Mouse (Mus musculus): ENCODE measurements around the gene Hsd17b6. TPM values are rescaled to one million over a fixed set of nuclear protein-coding genes. Genes with fewer than 3 reads are reported as not detected.
"Not testable (repeated sequence)": the region's sequence is repeated elsewhere in the genome, so short reads cannot be mapped to it uniquely, and the experiment has no call there.

Gene Hsd17b6
- not detected in 2 replicates for polyA plus RNA-seq (2012; rRNA removed)

DNA sequence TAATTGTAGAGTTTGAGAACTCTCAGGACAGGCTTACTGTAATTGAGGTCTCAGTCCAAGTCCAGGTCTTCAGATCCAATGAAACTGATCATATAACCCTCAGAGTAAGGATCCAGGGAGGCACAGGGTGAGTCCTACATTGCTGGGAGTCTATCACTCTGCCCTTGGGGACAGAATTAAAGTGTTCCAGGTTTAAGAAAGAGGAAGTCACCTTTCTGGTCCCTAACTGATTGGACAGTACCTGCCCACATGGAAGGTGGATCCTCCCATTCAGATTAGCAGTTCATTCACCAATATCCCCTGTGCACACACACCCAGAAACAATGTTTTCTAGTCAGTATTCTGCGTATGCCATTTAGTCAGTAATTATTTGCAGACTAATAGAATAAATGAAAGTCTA lies at the start of gene Hsd17b6:
Gene Hsd17b6 (minus strand): TSS at position 166 of the 400 bp plus-strand sequence.
- DNase-seq (ENCODE audit: low read depth): no peak
- TF ChIP-seq CTCF (IDR thresholded peaks at IDR 0.05; ENCODE audit: borderline replicate concordance, extremely low read depth, insufficient read depth, insufficient read length) (no peak), POLR2A (IDR thresholded peaks at IDR 0.05; ENCODE audit: borderline replicate concordance, extremely low read depth, insufficient read depth, insufficient read length, poor library complexity, severe bottlenecking) (no peak)

DNA sequence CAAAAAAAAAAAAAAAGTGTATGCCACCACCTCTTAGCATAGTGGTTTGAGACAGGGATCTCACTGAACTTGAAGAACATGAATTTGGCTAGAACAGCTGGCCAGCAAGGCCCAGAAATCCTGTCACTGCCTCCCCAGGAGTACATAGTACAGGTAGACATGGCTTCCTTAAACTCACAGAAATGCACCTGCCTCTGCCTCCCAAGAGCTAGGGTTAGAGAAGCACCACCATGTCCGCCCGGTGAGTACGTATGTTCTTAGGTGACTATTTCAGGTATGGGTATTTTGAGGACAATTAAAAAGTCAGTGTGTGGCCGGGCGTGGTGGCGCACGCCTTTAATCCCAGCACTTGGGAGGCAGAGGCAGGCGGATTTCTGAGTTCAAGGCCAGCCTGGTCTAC lies 45.6 kb upstream of the Hsd17b6 start:
- no peak for DNase-seq (ENCODE audit: low read depth)
- TF ChIP-seq CTCF (IDR thresholded peaks at IDR 0.05; ENCODE audit: borderline replicate concordance, extremely low read depth, insufficient read depth, insufficient read length): no peak
- no peak for TF ChIP-seq POLR2A (IDR thresholded peaks at IDR 0.05; ENCODE audit: borderline replicate concordance, extremely low read depth, insufficient read depth, insufficient read length, poor library complexity, severe bottlenecking)

DNA sequence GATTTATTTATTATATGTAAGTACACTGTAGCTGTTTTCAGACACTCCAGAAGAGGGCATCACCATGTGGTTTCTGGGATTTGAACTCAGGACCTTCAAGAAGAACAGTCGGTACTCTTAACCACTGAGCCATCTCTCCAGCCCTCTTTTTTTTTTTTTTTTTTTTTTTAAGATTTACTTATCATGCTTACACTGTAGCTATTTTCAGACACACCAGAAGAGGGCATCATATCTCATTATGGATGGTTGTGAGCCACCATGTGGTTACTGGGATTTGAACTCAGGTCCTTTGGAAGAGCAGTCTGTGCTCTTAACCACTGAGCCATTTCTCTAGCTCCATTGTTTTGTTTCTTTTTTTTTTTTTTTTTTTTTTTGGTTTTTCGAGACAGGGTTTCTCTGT lies 44.7 kb upstream of the Hsd17b6 start:
- DNase-seq (ENCODE audit: low read depth): not testable (repeated sequence)

DNA sequence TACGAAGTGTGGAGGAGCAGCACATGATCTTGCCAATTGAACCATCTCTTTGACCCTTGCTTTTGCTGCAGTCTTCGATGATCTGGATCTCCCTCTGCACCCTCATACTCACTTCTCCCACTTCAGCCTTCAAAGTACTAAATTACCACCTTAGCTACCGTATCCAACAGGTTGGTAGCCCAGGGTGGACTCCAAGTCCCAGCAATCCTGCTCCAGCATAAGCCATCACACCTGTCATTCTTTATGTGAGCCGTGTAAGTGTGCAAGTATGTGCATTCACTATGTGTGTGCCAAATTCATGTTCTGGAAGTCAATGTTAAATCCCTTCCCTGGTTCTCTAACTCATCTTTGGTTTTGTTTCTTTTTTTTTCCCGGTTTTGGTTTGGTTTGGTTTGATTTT lies 44.2 kb upstream of the Hsd17b6 start:
- TF ChIP-seq POLR2A (IDR thresholded peaks at IDR 0.05; ENCODE audit: borderline replicate concordance, extremely low read depth, insufficient read depth, insufficient read length, poor library complexity, severe bottlenecking) (no peak), CTCF (IDR thresholded peaks at IDR 0.05; ENCODE audit: borderline replicate concordance, extremely low read depth, insufficient read depth, insufficient read length) (no peak)
- no peak for DNase-seq (ENCODE audit: low read depth)

DNA sequence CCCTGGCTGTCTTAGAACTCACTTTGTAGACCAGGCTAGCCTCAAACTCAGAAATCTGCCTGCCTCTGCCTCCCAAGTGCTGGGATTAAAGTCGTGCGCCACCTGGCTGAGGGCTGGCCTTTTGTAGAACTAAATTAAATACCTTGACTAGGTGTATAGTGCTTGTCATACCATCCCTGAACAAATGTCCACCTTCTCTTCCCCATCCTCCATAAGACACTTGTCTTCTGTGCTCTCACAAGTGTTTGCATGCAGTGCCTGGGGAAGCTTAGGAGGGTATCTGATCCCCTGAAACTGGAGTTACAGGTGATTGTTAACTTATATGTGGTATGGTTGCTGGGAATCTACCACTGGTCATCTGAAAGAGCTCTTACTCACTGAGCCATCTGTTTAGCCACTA lies 42.9 kb upstream of the Hsd17b6 start:
- TF ChIP-seq CTCF (IDR thresholded peaks at IDR 0.05; ENCODE audit: borderline replicate concordance, extremely low read depth, insufficient read depth, insufficient read length) (no peak), POLR2A (IDR thresholded peaks at IDR 0.05; ENCODE audit: borderline replicate concordance, extremely low read depth, insufficient read depth, insufficient read length, poor library complexity, severe bottlenecking) (no peak)
- no peak for DNase-seq (ENCODE audit: low read depth)

DNA sequence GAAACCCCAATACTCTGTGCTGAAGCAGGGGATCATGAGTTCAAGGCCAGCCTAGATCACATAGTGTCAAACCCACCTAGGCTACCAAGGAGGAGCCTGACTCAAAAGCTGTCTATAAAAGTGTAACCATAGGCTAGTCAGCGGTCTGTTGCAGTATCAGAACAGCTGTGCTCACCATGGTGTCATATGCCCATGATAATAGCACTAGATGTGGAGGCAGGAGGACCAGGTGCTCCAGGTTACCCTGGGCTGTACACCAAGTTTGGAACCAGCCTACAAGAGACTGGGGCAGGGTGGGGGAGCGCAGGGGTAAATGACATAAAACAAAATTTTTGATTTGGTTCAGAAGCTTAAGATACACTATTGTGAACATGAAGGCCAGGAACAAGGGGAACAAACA lies 42.3 kb upstream of the Hsd17b6 start:
- TF ChIP-seq POLR2A (IDR thresholded peaks at IDR 0.05; ENCODE audit: borderline replicate concordance, extremely low read depth, insufficient read depth, insufficient read length, poor library complexity, severe bottlenecking): no peak
- no peak for TF ChIP-seq CTCF (IDR thresholded peaks at IDR 0.05; ENCODE audit: borderline replicate concordance, extremely low read depth, insufficient read depth, insufficient read length)
- no peak for DNase-seq (ENCODE audit: low read depth)

DNA sequence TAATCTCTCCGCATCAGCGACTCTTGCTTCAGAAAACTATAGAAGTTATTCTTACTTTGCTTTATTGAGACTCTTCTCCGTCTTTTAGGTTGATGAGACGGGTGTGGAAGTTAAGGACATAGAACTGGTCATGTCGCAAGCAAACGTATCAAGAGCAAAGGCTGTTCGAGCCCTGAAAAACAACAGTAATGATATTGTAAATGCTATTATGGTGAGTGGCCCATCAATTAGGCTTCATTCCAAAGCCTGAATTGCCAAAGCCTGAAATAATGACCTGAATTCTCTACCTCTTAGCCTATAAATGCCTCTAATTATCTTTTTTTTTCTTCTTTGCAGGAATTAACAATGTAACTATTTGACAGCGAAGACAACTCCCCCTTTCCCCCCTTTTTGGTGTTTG lies 40.7 kb upstream of the Hsd17b6 start:
- no peak for DNase-seq (ENCODE audit: low read depth)
- TF ChIP-seq POLR2A (IDR thresholded peaks at IDR 0.05; ENCODE audit: borderline replicate concordance, extremely low read depth, insufficient read depth, insufficient read length, poor library complexity, severe bottlenecking) (no peak), CTCF (IDR thresholded peaks at IDR 0.05; ENCODE audit: borderline replicate concordance, extremely low read depth, insufficient read depth, insufficient read length) (no peak)

DNA sequence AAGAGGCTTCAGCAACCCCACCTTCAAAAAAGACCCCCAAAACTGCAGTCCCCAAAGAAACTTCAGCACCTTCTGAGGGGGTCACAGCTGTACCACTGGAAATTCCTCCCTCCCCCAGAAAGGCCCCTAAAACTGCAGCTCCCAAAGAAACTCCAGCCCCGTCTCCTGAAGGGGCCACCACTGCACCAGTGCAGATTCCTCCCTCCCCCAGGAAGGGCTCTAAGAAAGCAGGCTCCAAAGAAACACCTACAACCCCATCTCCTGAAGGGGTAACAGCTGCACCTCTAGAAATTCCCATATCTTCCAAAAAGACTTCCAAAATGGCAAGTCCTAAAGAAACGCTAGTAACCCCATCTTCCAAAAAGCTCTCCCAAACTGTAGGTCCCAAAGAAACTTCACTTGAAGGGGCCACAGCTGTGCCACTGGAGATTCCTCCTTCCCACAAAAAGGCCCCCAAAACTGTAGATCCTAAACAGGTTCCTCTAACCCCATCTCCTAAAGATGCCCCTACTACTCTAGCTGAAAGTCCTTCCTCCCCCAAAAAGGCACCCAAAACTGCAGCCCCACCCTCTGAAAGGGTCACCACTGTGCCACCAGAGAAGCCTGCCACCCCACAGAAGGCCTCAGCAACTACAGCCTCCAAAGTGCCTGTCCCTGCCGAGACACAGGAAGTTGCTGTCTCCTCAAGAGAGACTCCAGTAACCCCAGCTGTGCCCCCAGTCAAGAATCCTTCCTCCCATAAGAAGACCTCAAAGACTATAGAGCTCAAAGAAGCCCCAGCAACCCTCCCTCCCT lies 35.8 kb upstream of the Hsd17b6 start:
- DNase-seq (ENCODE audit: low read depth): no peak

DNA sequence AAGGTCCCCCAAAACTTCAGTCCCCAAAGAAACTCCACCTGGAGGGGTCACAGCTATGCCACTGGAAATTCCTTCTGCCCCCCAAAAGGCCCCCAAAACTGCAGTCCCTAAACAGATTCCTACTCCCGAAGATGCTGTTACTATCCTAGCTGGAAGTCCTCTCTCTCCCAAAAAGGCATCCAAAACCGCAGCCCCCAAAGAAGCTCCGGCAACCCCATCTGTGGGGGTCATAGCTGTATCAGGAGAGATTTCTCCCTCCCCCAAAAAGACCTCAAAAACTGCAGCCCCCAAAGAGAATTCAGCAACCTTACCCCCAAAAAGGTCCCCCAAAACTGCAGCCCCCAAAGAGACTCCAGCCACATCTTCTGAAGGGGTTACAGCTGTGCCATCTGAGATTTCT lies 35.1 kb upstream of the Hsd17b6 start:
- TF ChIP-seq CTCF (IDR thresholded peaks at IDR 0.05; ENCODE audit: borderline replicate concordance, extremely low read depth, insufficient read depth, insufficient read length): no peak
- no peak for TF ChIP-seq POLR2A (IDR thresholded peaks at IDR 0.05; ENCODE audit: borderline replicate concordance, extremely low read depth, insufficient read depth, insufficient read length, poor library complexity, severe bottlenecking)
- no peak for DNase-seq (ENCODE audit: low read depth)

More for the DNA sequence above, 35.8 kb upstream of the Hsd17b6 start:
- TF ChIP-seq CTCF (IDR thresholded peaks at IDR 0.05; ENCODE audit: borderline replicate concordance, extremely low read depth, insufficient read depth, insufficient read length) (no peak), POLR2A (IDR thresholded peaks at IDR 0.05; ENCODE audit: borderline replicate concordance, extremely low read depth, insufficient read depth, insufficient read length, poor library complexity, severe bottlenecking) (no peak)

DNA sequence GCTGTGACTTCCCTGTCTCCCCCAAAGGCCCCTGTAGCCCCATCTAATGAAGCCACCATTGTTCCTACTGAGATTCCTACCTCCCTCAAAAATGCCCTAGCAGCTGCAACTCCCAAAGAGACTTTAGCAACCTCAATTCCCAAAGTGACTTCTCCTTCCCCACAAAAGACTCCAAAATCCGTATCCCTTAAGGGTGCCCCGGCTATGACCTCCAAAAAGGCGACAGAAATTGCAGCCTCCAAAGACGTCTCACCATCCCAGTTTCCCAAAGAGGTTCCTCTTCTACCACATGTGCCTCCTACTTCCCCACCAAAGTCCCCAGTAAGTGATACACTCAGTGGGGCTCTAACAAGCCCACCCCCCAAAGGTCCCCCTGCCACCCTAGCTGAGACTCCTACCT lies 34.2 kb upstream of the Hsd17b6 start:
- DNase-seq (ENCODE audit: low read depth): no peak
- TF ChIP-seq POLR2A (IDR thresholded peaks at IDR 0.05; ENCODE audit: borderline replicate concordance, extremely low read depth, insufficient read depth, insufficient read length, poor library complexity, severe bottlenecking) (no peak), CTCF (IDR thresholded peaks at IDR 0.05; ENCODE audit: borderline replicate concordance, extremely low read depth, insufficient read depth, insufficient read length) (no peak)

DNA sequence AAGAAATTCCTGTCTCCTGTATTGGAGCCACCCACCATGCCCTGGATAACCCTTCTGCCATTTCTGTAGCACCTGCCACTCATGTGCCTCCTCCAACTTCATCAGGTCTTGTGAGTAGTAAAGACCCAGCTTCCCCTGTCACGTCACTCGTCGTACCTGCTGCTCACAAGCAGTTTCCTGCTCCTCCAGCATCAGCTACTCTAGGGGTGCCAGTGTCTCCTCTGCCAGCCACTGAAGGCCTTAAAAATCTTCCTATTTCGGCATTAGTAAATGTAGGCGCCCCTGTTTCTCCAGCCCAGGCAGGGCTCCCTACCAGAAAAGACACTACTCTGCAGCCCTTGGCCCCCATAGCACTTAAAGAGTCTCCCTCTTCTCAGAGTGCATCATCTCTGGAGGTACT lies 32.9 kb upstream of the Hsd17b6 start:
- TF ChIP-seq CTCF (IDR thresholded peaks at IDR 0.05; ENCODE audit: borderline replicate concordance, extremely low read depth, insufficient read depth, insufficient read length) (no peak), POLR2A (IDR thresholded peaks at IDR 0.05; ENCODE audit: borderline replicate concordance, extremely low read depth, insufficient read depth, insufficient read length, poor library complexity, severe bottlenecking) (no peak)

DNA sequence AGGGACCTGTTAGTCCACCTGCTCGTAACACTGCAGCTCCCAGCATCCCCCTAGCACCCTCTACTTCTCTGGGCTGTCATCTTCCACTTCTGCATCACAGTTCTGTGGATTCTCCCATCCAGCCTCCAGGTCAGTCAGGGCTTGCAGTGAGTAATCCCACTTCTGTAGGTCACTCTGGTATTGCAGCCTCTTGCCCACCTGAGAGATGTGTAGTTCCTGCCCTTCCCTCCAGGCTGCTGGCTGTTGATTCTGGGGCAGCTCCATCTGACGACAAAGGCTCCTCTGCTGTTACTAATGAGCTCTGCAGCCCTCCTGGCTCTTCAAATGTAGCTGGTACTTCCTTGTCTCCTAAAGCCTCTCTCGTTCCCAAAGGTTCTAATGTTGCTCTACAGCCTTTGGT lies 32.4 kb upstream of the Hsd17b6 start:
- TF ChIP-seq POLR2A (IDR thresholded peaks at IDR 0.05; ENCODE audit: borderline replicate concordance, extremely low read depth, insufficient read depth, insufficient read length, poor library complexity, severe bottlenecking): no peak
- DNase-seq (ENCODE audit: low read depth): no peak

More for the DNA sequence above, 32.9 kb upstream of the Hsd17b6 start:
- no peak for DNase-seq (ENCODE audit: low read depth)
